Mouse (Mus musculus) liver (tissue): ENCODE measurements around the gene Olfr1415.
A peak's percentile ranks its signal among the peaks of the same experiment; 100 is the strongest.
"Not testable (repeated sequence)": the region's sequence is repeated elsewhere in the genome, so short reads cannot be mapped to it uniquely, and the experiment has no call there.

Experiments
- DNase-seq: peaks from one replicate; pipeline ENCODE4 v3.0.0-alpha.2; 2020; ENCODE audit warnings: mixed read lengths

Gene Olfr1415

DNA sequence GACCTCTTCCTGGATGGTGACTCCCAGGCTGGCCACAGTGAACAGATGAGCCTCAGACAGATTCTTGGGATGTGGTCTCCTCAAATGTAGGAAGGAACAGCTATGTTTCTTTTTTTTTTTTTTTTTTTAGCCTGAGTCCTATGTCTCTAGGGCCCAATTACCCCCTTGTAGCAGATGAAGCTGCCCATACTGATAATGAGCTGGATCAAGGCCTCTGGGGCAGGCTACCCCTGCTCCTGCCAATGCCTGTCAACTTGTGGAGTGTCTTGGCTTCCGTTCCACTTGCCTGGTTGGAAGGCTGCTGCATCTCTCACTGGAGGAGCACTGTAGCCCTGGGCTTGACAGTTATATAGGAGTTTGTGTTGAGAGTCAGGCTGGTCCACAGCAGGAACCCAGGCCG is at the start of gene Olfr1415:
Olfr1415 (minus strand) TSS at position 101 of the 400 bp plus-strand sequence.
- no peak for DNase-seq

DNA sequence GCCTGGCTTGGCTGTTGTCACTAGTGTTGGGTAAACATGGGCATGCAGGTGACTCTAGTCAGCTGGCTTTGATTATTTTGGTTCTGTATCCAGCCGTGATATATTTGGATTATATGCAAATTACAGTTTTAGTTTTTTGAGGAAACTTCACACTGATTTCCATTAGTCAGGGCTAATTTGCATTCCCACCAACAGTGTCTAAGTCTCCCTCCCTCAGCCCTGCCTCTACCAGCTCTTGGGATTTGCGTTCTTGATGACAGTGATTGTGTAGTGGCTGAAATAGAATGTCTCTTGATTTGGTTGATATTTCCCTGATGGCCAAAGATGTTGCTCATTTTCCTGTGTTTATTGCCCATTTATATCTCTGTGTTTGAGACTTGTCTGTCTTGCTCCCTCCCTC is 43.2 kb upstream of the Olfr1415 start:
- no peak for DNase-seq

DNA sequence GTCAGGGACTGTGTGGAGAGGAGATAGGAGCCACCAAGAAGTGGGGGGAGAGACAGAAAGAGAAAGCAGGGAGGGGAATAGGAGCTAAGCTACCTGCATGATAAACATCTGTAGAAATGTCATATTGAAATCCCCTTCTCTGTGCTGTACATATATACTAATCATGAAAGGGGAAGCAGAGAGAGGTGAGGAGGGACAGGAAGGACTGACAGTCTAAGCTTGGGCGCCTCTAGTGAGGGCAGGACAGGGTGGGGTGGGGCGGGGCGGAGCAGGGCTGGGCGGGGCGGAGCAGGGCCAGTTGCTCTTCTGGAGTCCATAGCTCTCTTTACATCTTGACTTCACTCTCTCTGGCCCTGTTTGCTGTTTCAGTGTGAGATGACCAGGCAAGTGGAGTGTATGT is 41.1 kb upstream of the Olfr1415 start:
- DNase-seq, result no peak

DNA sequence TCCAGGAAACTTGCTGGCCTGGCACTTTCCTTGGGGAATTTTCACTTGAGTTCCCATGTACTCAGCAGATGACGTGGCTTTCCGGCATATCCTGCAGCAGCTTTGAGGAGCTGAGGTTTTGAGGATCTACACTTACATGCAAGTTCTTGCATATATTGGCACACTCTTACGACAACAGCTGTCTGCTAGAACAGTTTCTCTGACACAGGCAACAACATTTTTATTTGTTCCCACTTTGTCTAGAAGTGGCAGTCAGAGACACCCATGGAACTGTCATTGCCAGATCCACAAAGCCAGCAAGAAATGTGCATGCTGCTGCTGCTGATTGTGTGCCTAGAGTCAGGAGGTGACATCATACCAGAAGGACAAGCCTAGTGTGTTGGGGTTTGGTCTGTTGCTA is 27.9 kb upstream of the Olfr1415 start:
- no peak for DNase-seq

DNA sequence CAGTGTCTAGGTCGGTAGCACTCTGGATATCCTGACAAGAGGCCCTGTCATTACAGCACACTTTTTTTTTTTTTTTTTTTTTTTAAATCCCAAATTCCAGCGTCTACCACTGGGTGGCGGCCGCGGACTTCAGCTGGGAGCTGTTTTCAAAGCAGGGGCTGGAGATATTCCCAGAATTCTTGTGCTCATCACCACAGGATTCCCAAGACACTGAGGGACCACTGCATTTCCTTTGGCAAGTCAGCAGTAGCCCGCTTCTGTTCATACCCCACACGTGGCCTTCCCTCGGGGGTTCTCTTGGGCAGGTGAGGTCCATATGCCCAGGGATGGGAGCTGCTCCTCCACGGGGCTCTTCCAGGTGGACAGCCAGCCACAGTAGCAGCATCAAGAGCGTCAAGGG is 25.5 kb upstream of the Olfr1415 start:
- peak; percentile 17 for DNase-seq

DNA sequence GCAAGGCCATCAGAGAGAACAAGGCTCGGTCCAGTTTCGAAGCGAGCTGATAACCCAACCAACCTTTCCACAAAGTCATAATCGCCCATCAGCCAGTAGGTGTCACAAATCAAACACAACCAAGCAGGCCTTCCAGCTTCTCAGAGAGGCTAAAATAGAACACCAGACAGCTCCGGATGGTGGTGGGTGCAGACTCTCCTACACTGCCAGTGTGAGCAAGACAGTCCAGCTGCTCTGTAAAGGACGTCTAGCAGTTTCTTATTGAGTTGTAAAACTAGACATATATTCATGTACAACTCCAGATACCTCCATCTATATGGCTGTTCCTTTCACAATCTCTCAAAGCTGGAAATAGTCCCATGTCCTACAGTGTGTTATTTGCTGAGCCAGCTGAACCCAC is 23.1 kb upstream of the Olfr1415 start:
- no peak for DNase-seq

DNA sequence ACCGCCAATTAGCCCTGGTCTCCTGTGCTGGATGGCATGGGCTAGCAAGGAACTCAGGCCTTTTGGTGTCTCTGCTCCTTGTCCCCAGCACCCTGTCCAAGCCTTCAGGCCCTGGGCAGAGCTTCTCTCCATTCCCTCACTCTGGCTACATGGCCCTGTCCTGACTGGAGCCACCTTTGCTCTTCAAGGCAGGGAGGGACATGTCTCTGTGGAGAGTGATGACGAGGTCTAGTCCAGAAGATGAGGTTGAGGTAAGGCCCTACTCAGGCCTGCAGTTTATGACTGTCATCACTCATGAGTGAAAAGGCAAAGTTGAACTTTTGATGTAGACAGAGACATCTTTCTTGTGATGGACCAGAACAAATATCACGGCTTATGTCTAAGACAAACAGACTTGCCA is 22.7 kb upstream of the Olfr1415 start, which contains the start of gene Olfr1414:
Olfr1414 (minus strand) TSS at position 101 of the 400 bp plus-strand sequence.
- DNase-seq, result no peak

DNA sequence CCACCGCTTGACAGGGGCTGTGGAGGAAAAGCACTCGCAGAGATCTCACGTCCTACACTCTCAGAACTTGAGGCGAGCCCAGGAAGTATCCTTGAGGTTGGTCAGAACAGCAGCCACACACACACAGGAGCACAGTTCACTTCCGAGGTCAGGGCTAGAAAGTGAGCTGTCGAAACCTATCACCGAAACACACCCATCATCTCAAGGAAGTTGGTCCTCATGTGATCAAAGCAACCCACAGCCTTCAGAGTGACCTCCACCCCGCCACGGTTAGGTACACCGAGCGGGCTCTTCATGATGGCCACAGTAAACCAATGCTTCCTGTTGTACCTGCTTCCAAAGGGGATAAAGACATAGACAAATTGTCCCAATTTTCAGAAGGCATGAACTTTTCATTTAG is 19.5 kb upstream of the Olfr1415 start:
- no peak for DNase-seq

DNA sequence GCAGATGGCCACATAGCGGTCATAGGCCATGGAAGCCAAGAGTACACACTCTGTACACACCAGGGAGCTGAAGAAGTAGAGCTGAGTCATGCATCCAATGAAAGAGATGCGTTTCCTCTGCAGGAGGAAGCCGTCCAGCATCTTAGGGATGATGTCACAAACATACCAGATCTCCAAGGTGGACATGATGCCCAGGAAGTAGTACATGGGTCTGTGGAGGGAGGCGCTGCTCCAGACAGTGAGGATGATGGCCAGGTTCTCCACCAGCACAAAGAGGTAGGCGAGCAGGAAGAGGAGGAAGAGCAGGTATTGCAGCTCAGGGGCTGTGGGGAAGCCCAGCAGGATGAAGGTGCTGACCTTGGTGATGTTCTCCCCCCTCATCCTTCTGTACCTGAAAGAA is 15.7 kb upstream of the Olfr1415 start:
- not testable (repeated sequence) for DNase-seq

DNA sequence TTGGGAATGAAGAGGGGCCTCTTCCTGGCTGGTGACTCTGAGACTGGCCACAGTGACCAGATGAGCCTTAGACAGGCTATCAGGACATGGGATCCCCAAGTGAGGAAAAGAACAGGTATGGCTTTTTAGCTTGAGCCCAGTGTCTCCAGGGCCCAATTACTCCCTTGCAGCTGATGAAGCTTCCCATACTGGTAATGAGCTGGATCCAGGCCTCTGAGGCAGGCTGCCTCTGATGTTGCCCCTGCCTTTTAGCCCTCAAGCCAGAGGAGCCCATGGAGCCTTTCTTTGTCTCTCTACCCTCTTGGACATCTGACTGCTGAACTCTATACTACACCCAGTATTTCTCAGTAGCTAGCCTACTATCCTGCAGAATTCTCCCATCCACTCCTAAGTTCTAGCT is 10.9 kb downstream of the Olfr1415 start, which contains the start of gene Olfr1416:
Olfr1416 (minus strand) TSS at position 101 of the 400 bp plus-strand sequence.
- no peak for DNase-seq

DNA sequence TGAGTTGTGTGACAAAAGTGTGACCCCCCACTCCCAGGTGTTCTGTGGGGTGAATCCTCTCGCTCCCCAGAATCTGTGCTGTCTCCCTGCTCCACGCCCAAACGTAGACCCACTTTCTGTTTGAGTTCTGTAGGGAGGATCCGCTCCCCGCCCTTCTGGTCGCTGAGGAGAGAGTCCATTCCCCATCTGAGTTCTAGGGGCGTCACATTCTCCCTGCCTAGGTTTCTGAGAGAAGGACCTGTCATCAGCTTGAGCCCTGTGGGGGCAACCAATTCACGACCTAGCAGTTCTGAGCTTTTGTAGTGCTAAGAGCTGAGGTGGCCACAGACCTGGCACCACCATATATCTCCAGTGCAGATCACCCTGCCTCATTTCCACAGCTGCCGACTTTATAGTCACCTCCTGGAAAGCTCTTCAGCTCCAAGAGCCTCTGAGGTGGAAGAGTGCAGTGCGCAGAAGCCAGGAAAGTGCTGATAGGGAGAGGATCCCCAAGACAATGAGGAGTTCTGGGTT is 21.8 kb downstream of the Olfr1415 start:
- no peak for DNase-seq

DNA sequence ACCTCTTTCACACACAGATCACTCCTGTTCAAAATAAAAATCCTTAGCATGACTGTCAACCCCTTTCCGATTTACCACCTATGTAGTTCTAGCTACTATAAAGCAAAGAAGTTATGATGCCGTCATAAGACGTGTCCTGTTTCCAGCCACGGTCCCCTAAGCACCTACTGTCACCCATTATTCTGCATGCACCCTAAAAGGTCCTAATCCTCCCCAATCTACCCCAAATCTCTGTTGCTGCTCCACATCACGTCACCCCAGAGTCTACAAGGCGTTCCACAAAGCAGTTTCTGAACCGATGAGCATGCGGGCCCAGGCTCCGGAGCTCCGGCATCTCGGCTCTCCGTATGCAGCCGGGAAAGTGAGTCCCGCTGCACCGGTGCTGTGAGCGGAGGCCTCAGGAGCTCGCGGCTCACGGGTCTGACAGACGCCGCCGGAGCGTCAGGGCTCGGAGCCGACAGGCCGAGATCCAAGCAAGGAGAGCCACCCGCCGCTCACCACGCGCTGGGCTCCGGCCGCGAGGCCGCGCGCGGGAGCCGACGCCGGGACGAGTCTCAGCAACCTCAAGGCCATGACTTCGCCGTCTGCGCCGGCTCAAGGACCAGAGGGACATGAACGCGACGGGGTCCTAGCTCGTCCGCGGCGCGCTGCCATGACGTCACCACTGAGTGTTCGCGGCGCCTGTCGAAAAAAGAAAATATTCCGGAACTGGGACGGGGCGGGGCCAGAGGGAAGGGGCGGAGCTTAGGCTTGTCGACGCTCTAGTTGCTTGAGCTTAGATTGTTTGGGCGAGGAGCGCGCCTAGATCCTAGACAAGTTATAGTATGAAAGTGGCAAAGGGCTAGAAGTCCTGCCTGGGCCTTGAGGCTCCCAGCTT is 22.5 kb downstream of the Olfr1415 start, which contains the start of gene Ndufa10:
Ndufa10 (minus strand) TSS at position 696 of the 877 bp plus-strand sequence.
- DNase-seq, result peak; percentile 96

DNA sequence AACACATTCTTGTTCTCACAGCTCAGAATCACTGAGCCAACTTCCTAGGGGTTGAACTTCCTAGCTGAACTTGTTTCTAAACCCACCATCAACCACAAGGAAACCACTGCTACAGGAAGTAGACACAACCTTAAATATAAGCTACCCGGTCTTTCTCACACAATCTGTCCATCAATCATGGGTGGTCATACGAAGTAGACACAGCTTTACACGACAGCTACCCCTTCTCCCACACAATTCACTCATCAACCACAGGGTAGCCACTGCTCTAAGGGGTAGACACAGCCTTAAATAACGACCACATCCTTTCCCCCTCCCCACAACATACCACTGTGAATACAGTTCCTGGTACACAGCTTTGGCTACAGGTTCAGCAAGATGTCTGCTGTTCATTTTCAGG is 27.0 kb downstream of the Olfr1415 start:
- no peak for DNase-seq

DNA sequence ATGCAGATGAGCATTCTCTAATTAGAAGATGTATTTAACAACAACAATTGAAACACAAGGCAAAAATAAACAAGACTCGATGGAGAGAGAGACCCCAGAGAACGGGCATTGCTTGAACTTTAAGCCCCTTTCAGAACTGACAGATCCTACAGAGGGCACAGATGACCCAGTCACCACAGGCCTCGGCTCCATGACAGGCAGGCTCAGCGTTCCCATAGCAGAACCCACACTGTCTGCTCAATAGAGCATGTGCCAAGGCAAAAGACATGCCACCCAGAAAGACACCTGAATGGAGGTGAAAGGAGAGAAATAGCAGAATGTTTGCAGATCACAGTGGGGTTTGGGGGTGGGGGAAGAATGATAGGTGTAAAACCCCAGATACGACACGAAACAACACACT is 37.5 kb downstream of the Olfr1415 start:
- no peak for DNase-seq

DNA sequence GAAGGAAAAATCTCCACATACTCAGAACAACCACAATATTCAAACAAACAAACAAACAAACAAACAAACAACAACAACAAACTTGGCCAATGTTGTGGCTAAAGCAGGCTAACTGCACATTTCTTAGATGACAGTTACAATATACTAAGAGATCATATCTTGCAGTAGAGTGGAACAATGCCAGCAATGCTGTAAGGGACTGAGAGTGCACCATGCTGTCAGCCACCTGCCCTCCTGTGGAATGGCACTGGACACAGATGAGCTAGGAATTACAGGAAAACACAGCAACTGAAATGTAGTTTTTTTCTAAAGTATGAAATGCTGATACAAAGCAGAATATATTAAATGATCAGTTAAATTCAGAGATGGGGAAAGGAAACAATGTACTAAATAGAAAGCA is 38.1 kb downstream of the Olfr1415 start:
- DNase-seq, result no peak

DNA sequence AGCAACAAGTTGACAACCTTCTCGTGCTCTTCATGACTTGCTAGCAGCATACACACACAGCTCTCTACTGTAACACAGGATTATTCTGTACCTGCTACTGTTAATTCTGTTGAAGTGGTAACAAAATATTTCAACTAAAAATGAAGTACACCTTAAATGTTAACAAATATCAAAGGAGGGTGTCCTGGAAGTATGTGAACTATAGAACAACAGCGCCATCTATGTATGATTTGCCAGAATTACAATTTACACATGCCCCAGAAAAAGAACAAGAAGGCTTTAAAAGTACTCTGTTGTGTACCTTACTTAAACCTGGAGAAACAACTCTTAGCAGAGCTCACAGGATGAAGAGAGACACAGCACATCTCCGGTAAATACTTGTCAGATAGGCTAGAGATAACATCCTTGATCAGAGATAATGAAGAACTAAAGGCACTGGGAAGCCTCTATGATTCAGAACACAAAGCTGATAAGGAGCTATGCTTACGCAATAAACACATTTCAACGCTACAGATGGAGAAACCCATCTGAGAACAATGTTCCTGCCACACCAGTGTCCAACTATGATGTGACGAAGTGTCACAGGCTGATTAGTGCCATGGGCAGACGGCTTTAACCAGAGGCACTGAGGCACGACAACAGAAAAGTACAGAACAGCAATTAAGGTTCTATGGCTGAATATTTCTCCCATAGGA is 42.0 kb downstream of the Olfr1415 start:
- DNase-seq, result no peak

DNA sequence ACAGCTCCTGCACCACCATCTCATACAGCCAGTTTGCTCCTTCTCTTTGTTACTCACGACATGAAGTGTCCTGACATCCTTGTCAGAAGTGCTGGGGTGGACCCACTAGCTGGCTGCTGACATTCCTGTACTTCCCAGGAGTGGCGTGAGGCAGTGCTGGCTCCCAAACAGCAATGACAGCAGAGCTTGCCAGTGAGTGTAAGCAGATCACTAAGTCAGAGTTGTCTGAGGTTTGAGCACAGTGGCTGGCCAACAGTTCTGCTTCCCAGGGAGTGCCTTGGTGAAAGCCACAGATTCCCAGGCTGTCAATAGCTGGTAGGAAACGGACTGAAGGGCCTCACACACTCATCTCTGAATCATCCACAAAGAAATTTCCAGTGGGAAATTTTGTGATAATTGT is 47.6 kb downstream of the Olfr1415 start:
- DNase-seq, result no peak

DNA sequence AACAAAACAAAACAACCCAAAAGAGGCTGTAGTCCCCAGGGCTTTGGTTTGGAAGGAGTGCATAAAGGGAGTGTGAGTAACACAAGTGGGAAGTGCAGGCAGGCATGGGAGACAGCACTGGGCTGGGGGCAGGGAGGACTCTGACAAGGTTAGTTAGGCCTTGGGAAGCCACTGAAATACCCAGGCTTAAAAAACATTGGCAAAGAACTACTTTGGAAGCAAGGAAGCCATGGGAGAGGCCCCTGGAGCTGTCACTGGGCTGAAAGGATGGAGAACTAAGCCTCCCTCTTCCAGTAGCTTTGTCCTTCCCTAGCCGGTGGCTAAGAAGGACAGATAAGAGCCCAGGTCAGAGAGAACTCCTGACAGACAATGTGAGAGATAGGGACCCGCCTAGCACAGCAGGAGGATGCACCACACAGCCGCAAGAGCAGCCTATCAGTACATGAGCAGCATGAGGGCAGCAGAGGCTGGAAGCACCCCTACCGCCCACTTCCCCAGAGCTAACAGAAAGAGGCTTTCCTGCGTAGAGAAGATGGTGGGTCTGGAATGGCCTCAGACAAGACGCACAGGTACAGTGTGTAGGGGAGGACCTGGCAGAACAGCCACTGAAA is 54.3 kb downstream of the Olfr1415 start:
- DNase-seq, result peak; percentile 44

DNA sequence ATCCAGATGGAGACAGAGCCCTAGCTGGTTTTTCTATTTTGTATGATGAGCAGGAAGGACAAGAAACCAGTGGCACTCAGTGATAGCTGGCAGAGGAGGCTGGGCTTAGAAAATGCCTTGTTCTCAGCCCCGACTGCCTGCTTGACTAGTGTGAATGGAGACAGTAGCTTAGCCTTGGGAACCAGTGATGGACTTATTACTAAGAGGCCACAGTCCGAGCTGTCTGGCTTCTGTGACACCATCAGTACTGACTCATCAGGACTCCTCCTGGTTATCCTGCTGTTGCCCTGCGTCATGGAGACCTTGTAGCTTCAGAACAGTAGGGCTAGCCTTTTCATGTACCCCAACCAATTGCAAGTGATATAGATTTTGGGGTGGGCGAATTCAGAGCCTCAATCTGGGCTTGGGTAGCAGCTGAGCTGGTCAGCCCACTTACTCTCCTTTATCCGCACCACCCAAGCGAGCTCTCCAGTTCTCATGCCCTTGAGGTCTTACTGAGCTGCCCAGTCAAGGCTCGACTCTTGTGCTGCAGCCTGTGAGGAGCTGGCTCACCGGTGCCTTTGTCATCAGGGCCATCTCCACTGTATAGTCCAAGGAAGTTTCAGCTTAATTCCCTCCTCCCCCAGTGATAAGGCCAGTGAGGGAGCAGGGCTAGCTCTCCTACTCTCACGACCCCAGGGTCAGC is 55.7 kb downstream of the Olfr1415 start:
- no peak for DNase-seq
